Mouse (Mus musculus) stomach, embryonic 14.5 days (tissue): ENCODE measurements around the gene Astn2. TPM values are rescaled to one million over a fixed set of nuclear protein-coding genes. Genes with fewer than 3 reads are reported as not detected.

Experiments used
- ATAC-seq: fragments of 200-750 bp; cut with Nextera tagmentation; 2 replicates; pipeline ENCODE4 v1.8.0; 2017; ENCODE audit warnings: low read depth, moderate TSS enrichment; ENCODE audit not compliant: insufficient number of reproducible peaks, insufficient read depth, low FRiP score
- H3K27ac ChIP-seq: fragments of 300-500 bp; sonication (generic); 2 replicates; pipeline ENCODE4 v1.5.1; 2014; ENCODE audit warnings: mild to moderate bottlenecking, low read length, moderate library complexity, mixed read lengths
- H3K27me3 ChIP-seq: fragments of 300-500 bp; sonication (generic); 2 replicates; pipeline ENCODE4 v1.6.1; 2014; ENCODE audit warnings: low read length, control low read depth, mixed read lengths; ENCODE audit not compliant: control insufficient read depth, insufficient read depth
- H3K36me3 ChIP-seq: fragments of 300-500 bp; sonication (generic); 2 replicates; pipeline ENCODE4 v1.6.1; 2014; ENCODE audit warnings: mild to moderate bottlenecking, control low read depth, low read length, moderate library complexity, mixed read lengths; ENCODE audit not compliant: control insufficient read depth, insufficient read depth
- H3K4me1 ChIP-seq: fragments of 300-500 bp; sonication (generic); 2 replicates; pipeline ENCODE4 v1.6.1; 2014; ENCODE audit warnings: low read length, control low read depth, mixed read lengths; ENCODE audit not compliant: control insufficient read depth, insufficient read depth
- H3K4me2 ChIP-seq: fragments of 300-500 bp; sonication (generic); replicated peaks from 2 replicates; pipeline ENCODE4 v1.6.1; 2014; ENCODE audit warnings: low read depth, low read length, control low read depth
- H3K4me3 ChIP-seq: fragments of 300-500 bp; sonication (generic); 2 replicates; pipeline ENCODE4 v1.5.1; 2014; ENCODE audit warnings: low read depth, low read length, control low read depth
- H3K9ac ChIP-seq: fragments of 300-500 bp; sonication (generic); replicated peaks from 2 replicates; pipeline ENCODE4 v1.6.1; 2014; ENCODE audit warnings: low read depth, mild to moderate bottlenecking, control low read depth, low read length, moderate library complexity, mixed read lengths
- H3K9me3 ChIP-seq: fragments of 300-500 bp; sonication (generic); 2 replicates; pipeline ENCODE4 v1.6.1; 2016; ENCODE audit warnings: low read depth, low read length, control low read depth; ENCODE audit not compliant: control insufficient read depth
- WGBS: fragments of 180-500 bp; shearing (Covaris S2); extraction: QIAGEN DNeasy Blood & Tissue Kit; methylation state at CpG from one replicate; pipeline ENCODE4 v1.1.7; 2014; 5-methylcytosine and 5-hydroxymethylcytosine counted together
- polyA plus RNA-seq: library from polyadenylated mRNA; unstranded; fragments of >200 nt; fragmentation: Nextera tagmentation; extraction: Ambion mirVana; gene quantifications from 2 replicates; pipeline ENCODE4 v1.2.1, GENCODE M21; 2014

The Astn2 gene
- polyA plus RNA-seq, 1 experiment from 2014 or later = 0.64 TPM

- Histone ChIP-seq H3K4me1 (no peaks in the 10 kb centered on the region), H3K9ac (no peak overlapping the region), H3K27ac (no peak overlapping the region), H3K36me3 (no peaks in the 10 kb centered on the region), H3K4me3 (no peak overlapping the region), H3K27me3 (no peaks in the 10 kb centered on the region), H3K4me2 (no peak overlapping the region), H3K9me3 (no peaks in the 10 kb centered on the region)
- no peak for ATAC-seq
- 62% methylated on average over 5 of the region's 5 CpGs for WGBS
Measured at GRCm38 (mm10) chr4:65586947-65587346, 817.5 kb downstream of the Astn2 start.

DNA sequence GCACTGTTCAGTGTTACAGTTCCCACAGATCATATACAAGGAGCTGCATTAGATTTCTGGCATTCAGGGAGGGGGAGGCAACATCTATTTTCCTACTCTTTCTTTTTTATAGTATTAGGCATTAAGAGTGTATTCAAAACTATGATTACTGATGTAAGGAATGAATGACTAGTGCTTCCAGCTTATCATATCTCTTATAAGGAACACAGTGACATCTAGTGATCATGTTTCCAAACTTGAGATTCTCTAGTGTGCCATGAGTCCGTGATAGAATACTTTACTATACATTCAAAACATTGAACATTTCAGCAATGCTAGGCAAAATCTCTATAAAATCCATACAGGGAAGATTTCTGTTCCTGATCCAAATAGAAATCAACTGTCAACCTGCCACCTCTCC, 824.2 kb downstream of the Astn2 start:
- no peak overlapping the region for H3K4me2 ChIP-seq
- H3K36me3 ChIP-seq = no peaks in the 10 kb centered on the region
- no peak overlapping the region for H3K4me3 ChIP-seq
- ATAC-seq = no peak
- 63% methylated on average over 1 of the region's 1 CpGs for WGBS
- no peak overlapping the region for H3K27ac ChIP-seq
- H3K4me1 ChIP-seq = no peaks in the 10 kb centered on the region
- H3K9ac ChIP-seq = no peak overlapping the region
- H3K9me3 ChIP-seq = no peaks in the 10 kb centered on the region
- no peaks in the 10 kb centered on the region for H3K27me3 ChIP-seq

DNA sequence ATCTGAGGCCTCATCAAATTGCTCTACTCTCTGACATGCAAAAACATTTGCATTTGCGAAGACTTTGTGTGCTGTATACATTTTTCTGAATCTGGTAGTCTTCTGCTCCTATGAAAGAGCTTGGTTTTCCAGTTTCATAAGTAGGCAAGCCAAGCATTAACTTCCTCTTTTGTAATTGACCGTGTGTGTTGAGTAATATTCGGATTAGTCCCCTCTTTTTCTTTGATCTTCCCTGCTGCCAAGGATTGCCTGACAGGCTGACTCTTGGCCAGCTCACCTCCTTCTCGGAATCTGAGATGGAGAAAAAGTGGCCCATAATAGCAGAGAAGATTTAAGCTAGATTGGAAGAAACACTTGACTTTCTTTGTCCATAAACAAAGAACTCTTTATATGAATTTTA, 838.9 kb downstream of the Astn2 start:
- no peak for ATAC-seq
- WGBS = 69% methylated on average over 4 of the region's 4 CpGs
- H3K4me3 ChIP-seq = no peak overlapping the region

GRCm38 (mm10) chr4:65548561-65548960, 855.9 kb downstream of the Astn2 start:
- no peaks in the 10 kb centered on the region for H3K27me3 ChIP-seq
- H3K4me2 ChIP-seq = no peak overlapping the region
- no peaks in the 10 kb centered on the region for H3K9me3 ChIP-seq
- no peak for ATAC-seq
- H3K36me3 ChIP-seq = no peaks in the 10 kb centered on the region
- H3K9ac ChIP-seq = no peak overlapping the region
- H3K27ac ChIP-seq = no peak overlapping the region
- H3K4me1 ChIP-seq = no peaks in the 10 kb centered on the region
- WGBS = 72% methylated on average over 6 of the region's 6 CpGs
- no peak overlapping the region for H3K4me3 ChIP-seq

More for the DNA sequence above, 838.9 kb downstream of the Astn2 start:
- Histone ChIP-seq H3K27me3 (no peaks in the 10 kb centered on the region), H3K9me3 (no peaks in the 10 kb centered on the region), H3K36me3 (no peaks in the 10 kb centered on the region), H3K4me2 (no peak overlapping the region), H3K9ac (no peak overlapping the region), H3K4me1 (no peaks in the 10 kb centered on the region), H3K27ac (no peak overlapping the region)

DNA sequence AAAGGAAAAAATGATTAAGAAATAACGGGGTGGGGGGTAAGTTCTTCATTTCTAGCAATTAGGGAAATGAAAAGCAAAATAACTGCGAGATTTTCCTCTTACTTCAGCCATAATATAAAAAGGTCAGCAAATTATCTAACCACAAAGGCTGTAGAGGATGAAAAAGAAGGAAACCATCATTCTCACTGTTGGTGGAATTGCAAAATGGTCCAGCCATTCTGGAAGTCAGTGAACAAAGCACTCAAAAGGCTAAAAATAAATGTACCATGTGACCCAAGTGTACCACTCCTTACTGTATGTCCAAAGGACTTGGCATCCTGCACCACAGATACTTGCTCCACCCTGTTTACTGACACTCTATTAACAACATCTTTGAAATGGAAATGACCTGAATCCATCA, 858.8 kb downstream of the Astn2 start:
- Histone ChIP-seq H3K36me3 (no peaks in the 10 kb centered on the region), H3K9me3 (no peaks in the 10 kb centered on the region), H3K4me1 (no peaks in the 10 kb centered on the region), H3K9ac (no peak overlapping the region), H3K27me3 (no peaks in the 10 kb centered on the region), H3K4me2 (no peak overlapping the region), H3K4me3 (no peak overlapping the region), H3K27ac (no peak overlapping the region)
- no peak for ATAC-seq
- 78% methylated on average over 2 of the region's 2 CpGs for WGBS

- Histone ChIP-seq H3K36me3 (no peaks in the 10 kb centered on the region), H3K4me2 (no peak overlapping the region), H3K9me3 (no peaks in the 10 kb centered on the region), H3K27me3 (no peaks in the 10 kb centered on the region), H3K27ac (no peak overlapping the region), H3K4me1 (no peaks in the 10 kb centered on the region), H3K9ac (no peak overlapping the region), H3K4me3 (no peak overlapping the region)
- WGBS = 83% methylated on average over 2 of the region's 2 CpGs
- ATAC-seq = no peak
Measured at GRCm38 (mm10) chr4:65532071-65532736, 872.2 kb downstream of the Astn2 start.

DNA sequence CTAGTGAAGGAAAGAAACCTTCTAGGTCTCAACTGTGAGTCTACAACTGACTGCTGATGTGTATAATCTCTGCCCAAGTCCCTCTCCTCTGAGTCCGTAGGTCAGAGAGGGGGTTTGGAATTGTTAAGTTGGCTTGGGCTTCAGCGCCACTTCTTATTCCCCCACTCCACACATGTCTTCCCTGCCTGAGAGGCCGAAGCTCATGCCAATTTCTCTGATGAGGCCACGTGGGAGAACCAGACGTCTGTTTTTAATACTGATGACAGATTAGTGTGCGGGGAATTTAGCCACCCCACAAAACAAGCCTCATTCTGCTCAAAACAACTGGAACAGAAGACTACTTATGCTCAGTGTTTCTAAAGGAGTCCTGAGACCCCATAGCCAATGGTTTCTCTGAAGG, 872.8 kb downstream of the Astn2 start:
- no peak overlapping the region for H3K4me2 ChIP-seq
- no peaks in the 10 kb centered on the region for H3K9me3 ChIP-seq
- 79% methylated on average over 6 of the region's 6 CpGs for WGBS
- H3K9ac ChIP-seq = no peak overlapping the region
- no peak overlapping the region for H3K4me3 ChIP-seq
- no peaks in the 10 kb centered on the region for H3K27me3 ChIP-seq
- no peak overlapping the region for H3K27ac ChIP-seq
- H3K36me3 ChIP-seq = no peaks in the 10 kb centered on the region
- no peak for ATAC-seq
- H3K4me1 ChIP-seq = no peaks in the 10 kb centered on the region

- Histone ChIP-seq H3K9me3 (no peaks in the 10 kb centered on the region), H3K36me3 (no peaks in the 10 kb centered on the region), H3K4me1 (no peaks in the 10 kb centered on the region), H3K27ac (no peak overlapping the region), H3K27me3 (no peaks in the 10 kb centered on the region), H3K9ac (no peak overlapping the region), H3K4me2 (no peak overlapping the region), H3K4me3 (no peak overlapping the region)
- WGBS = 76% methylated on average over 2 of the region's 2 CpGs
- ATAC-seq = no peak
Measured at GRCm38 (mm10) chr4:65530901-65531300, 873.5 kb downstream of the Astn2 start.

- Histone ChIP-seq H3K27me3 (no peaks in the 10 kb centered on the region), H3K4me1 (no peaks in the 10 kb centered on the region), H3K27ac (no peak overlapping the region), H3K36me3 (no peaks in the 10 kb centered on the region), H3K9ac (no peak overlapping the region), H3K4me3 (no peak overlapping the region), H3K9me3 (no peaks in the 10 kb centered on the region), H3K4me2 (no peak overlapping the region)
- no peak for ATAC-seq
- 63% methylated on average over 2 of the region's 2 CpGs for WGBS
Measured at GRCm38 (mm10) chr4:65508101-65508500, 896.3 kb downstream of the Astn2 start.
